Mouse (Mus musculus): ENCODE results near the gene Gne. TPM values are rescaled to one million over a fixed set of nuclear protein-coding genes. Genes with fewer than 3 reads are reported as not detected.

Gene Gne
- polyA plus RNA-seq, 1 experiment, result 15.1 TPM

DNA sequence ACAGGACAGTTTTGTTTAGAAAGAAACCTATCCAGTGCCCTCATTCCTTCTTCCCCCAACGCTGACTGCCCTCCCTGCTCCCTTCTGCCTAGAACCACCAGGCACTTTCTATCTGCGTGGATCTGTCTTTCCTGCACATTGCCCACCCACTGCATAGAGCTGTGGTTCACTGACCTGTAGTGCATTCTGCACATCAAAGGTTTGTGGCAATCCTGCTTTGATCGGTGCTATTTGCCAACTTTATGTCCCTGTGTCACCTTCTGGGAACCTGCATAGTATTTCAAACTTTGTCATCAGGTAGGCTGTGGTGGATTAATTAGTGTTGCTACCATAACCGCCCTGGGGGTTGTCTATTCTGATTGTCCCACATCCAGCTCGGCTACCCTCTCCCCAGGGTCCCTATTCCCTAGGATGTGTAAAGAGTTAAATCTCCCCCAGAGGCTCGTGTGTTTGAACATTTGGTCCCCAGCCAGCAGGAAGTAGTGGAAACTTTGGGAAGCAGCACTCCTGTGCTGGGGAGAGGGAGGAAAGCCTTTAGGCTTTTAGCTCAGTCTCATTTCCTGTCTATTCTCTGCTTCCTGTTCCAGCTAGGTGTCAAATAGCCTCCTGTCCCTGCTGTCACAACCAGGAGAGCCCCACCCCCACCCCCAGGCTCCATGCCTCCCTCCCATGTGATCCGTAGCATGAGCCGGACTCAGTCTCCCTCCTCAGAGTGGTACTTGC is 20.4 kb upstream of the Gne start:
- no peak for TF ChIP-seq MYOD1 (IDR thresholded peaks at IDR 0.05; ENCODE audit: control insufficient read depth, insufficient read length, low read depth)
- TF ChIP-seq CEBPB (IDR thresholded peaks at IDR 0.05; ENCODE audit: low read depth), result no peak
- Histone ChIP-seq H3K4me3 (ENCODE audit: insufficient read depth, poor library complexity, severe bottlenecking) (no peak overlapping the region), H3K79me2 (ENCODE audit: control insufficient read depth, insufficient read depth) (no peaks in the 10 kb centered on the region)

DNA sequence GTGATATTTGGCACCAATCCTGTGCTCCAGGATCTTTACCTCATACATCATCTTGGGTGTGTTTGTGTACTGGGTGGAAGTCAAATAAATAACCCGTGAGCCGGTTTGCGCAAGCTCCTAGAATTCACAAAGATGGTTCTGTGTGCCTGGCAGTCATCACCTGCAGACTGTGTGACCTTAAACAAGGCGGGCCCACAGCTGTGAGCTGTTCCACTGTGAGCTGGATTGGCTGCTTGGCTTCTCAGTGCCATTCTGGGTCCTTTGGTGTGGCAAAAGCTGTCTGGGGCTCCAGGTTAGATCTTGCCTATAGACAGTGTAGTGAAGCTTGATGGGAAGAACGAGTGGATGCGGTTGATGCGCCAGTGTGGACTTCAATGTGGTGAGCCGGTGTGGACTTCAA is 19.6 kb upstream of the Gne start:
- H3K4me3 ChIP-seq (ENCODE audit: insufficient read depth, poor library complexity, severe bottlenecking), result no peak overlapping the region
- H3ac ChIP-seq (ENCODE audit: control insufficient read depth, insufficient read length, low read depth), result no peak overlapping the region
- no peaks in the 10 kb centered on the region for H3K79me3 ChIP-seq (ENCODE audit: low read depth)
- no peaks in the 10 kb centered on the region for H3K27me3 ChIP-seq (ENCODE audit: control insufficient read depth, insufficient read depth, insufficient read length)
- H3K36me3 ChIP-seq (ENCODE audit: control insufficient read depth, insufficient read depth), result no peaks in the 10 kb centered on the region
- no peaks in the 10 kb centered on the region for H3K79me2 ChIP-seq (ENCODE audit: control insufficient read depth, insufficient read depth)
- TF ChIP-seq MAX (IDR thresholded peaks at IDR 0.05), result no peak
- TF ChIP-seq CTCF (IDR thresholded peaks at IDR 0.05; ENCODE audit: control insufficient read depth, insufficient read depth, insufficient read length), result no peak

More for the DNA sequence above, 20.4 kb upstream of the Gne start:
- no peaks in the 10 kb centered on the region for H3K27me3 ChIP-seq (ENCODE audit: control insufficient read depth, insufficient read depth, insufficient read length)
- no peak overlapping the region for H3ac ChIP-seq (ENCODE audit: control insufficient read depth, insufficient read length, low read depth)
- no peaks in the 10 kb centered on the region for H3K36me3 ChIP-seq (ENCODE audit: control insufficient read depth, insufficient read depth)
- H3K79me3 ChIP-seq (ENCODE audit: low read depth), result no peaks in the 10 kb centered on the region

DNA sequence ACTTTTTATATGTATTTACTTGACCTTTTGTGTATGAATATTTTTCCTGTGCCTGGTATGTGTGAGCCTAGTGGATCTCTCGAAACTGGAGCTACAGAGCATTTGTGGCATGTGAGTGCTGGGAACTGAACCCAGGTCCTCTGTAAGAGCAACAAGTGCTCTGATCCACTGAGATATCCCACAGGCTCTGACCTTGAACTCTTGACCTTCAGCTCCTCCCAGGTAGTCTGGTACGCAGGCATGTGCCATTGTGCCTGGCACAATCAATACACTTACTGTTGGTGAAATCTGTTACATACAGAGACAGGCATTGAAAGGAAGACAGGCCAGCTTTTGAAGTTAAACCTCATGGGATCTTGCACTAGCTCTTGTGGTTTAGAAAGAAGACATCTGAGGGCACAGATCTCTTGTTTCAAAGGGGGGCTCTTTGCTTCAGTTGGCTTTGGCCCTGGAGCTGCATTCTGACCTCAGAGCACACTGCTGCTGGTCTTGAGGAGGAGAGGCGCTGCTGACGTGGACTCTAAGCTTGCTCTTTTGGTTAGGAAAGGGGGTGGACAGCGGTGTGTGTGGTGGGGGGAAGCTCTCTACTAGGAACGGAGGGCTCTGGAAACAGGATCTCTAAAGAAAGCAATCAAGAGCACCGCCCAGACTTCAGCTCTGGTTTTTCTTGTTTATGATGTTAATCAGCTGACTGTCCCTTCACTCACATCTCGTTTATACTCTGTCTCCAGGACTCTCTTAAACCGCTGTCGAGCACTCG is 13.8 kb upstream of the Gne start:
- H3K79me2 ChIP-seq (ENCODE audit: control insufficient read depth, insufficient read depth), result no peaks in the 10 kb centered on the region
- TF ChIP-seq CTCF (IDR thresholded peaks at IDR 0.05; ENCODE audit: control insufficient read depth, insufficient read depth, insufficient read length), result no peak
- TF ChIP-seq MYOG (IDR thresholded peaks at IDR 0.05; ENCODE audit: control insufficient read depth, extremely low read depth, insufficient read length), result no peak
- TF ChIP-seq USF1 (IDR thresholded peaks at IDR 0.05; ENCODE audit: low read depth), result no peak
- no peak for TF ChIP-seq FOSL1 (IDR thresholded peaks at IDR 0.05; ENCODE audit: insufficient read depth, low read length, poor library complexity, severe bottlenecking)
- TF ChIP-seq CEBPB (IDR thresholded peaks at IDR 0.05; ENCODE audit: low read depth), result no peak
- TF ChIP-seq MAX (IDR thresholded peaks at IDR 0.05), result no peak
- no peak for TF ChIP-seq MYOD1 (IDR thresholded peaks at IDR 0.05; ENCODE audit: control insufficient read depth, insufficient read length, low read depth)

DNA sequence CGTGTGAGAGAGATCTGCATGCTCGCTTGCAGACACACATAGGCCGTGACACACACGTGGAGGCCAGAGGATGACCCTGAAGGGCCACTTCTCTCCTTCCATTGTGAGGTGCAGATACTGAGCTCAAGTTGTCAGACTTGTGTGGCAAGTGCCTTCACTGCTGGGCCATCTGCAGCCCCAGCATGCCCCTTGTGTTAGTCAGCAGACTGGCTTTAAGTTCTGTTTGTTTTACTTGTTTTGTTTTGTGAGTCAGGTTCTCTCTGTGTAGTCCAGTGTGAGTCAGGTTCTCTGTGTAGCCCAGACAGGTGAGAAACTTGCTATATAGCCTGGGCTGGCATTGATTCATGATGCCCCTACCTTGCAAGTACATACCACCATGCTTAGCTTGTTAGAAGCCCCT is 10.5 kb upstream of the Gne start:
- Histone ChIP-seq H3K27me3 (ENCODE audit: control insufficient read depth, insufficient read depth, insufficient read length) (no peaks in the 10 kb centered on the region), H3K79me2 (ENCODE audit: control insufficient read depth, insufficient read depth) (no peaks in the 10 kb centered on the region), H3K79me3 (ENCODE audit: low read depth) (no peaks in the 10 kb centered on the region), H3ac (ENCODE audit: control insufficient read depth, insufficient read length, low read depth) (no peak overlapping the region), H3K4me3 (ENCODE audit: insufficient read depth, poor library complexity, severe bottlenecking) (no peak overlapping the region), H3K36me3 (ENCODE audit: control insufficient read depth, insufficient read depth) (no peaks in the 10 kb centered on the region)
- TF ChIP-seq MYOD1 (IDR thresholded peaks at IDR 0.05; ENCODE audit: control insufficient read depth, insufficient read length, low read depth) (no peak), USF1 (IDR thresholded peaks at IDR 0.05; ENCODE audit: low read depth) (no peak), CEBPB (IDR thresholded peaks at IDR 0.05; ENCODE audit: low read depth) (no peak), FOSL1 (IDR thresholded peaks at IDR 0.05; ENCODE audit: insufficient read depth, low read length, poor library complexity, severe bottlenecking) (no peak), MAX (IDR thresholded peaks at IDR 0.05) (no peak), CTCF (IDR thresholded peaks at IDR 0.05; ENCODE audit: control insufficient read depth, insufficient read depth, insufficient read length) (no peak), MYOG (IDR thresholded peaks at IDR 0.05; ENCODE audit: control insufficient read depth, extremely low read depth, insufficient read length) (no peak)

More for the DNA sequence above, 13.8 kb upstream of the Gne start:
- Histone ChIP-seq H3K36me3 (ENCODE audit: control insufficient read depth, insufficient read depth) (no peaks in the 10 kb centered on the region), H3K4me3 (ENCODE audit: insufficient read depth, poor library complexity, severe bottlenecking) (no peak overlapping the region), H3ac (ENCODE audit: control insufficient read depth, insufficient read length, low read depth) (no peak overlapping the region), H3K27me3 (ENCODE audit: control insufficient read depth, insufficient read depth, insufficient read length) (no peaks in the 10 kb centered on the region), H3K79me3 (ENCODE audit: low read depth) (no peaks in the 10 kb centered on the region)

DNA sequence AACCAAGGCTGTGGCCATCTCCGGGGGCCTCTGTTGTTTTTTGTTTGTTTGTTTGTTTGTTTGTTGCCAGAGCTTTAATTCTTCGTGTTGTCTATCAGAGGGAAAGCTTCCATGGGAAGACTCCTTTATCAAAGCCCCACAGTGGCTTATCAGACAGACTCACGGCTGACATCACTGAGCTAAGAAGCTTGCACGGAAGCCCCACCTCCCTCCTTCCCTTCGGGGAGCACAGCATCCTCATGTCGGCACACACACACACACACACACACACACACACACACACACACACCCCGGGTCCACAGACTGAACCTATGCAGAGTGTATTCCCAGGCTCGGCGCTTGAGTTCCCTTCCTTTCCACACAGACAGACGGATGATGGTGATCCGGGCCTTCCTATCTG is 8.4 kb upstream of the Gne start:
- TF ChIP-seq CTCF (IDR thresholded peaks at IDR 0.05; ENCODE audit: control insufficient read depth, insufficient read depth, insufficient read length) (no peak), USF1 (IDR thresholded peaks at IDR 0.05; ENCODE audit: low read depth) (no peak), MAX (IDR thresholded peaks at IDR 0.05) (no peak), CEBPB (IDR thresholded peaks at IDR 0.05; ENCODE audit: low read depth) (no peak), FOSL1 (IDR thresholded peaks at IDR 0.05; ENCODE audit: insufficient read depth, low read length, poor library complexity, severe bottlenecking) (no peak), MYOG (IDR thresholded peaks at IDR 0.05; ENCODE audit: control insufficient read depth, extremely low read depth, insufficient read length) (no peak), MYOD1 (IDR thresholded peaks at IDR 0.05; ENCODE audit: control insufficient read depth, insufficient read length, low read depth) (no peak)

DNA sequence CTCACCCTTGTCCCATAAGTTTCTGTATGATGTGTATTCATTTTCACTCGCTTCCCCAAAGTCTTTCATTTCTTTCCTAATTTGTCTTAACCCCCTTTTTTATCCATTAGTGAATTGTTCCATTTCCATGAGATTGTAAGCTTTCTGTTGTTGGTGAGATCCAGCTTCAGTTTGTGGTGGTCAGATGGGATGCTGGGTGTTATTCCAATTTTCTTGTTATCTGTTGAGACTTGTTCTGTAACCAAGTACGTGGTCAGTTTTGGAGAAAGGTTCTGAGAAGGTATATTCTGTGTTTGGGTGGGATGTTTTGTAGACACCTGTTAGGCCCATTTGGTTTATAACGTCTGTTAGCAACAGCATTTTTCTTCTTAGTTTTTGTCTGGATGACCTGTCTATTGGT is 1.6 kb upstream of the Gne start:
- Histone ChIP-seq H3K4me3 (ENCODE audit: insufficient read depth, poor library complexity, severe bottlenecking) (no peak overlapping the region), H3ac (ENCODE audit: control insufficient read depth, insufficient read length, low read depth) (no peak overlapping the region), H3K27me3 (ENCODE audit: control insufficient read depth, insufficient read depth, insufficient read length) (no peaks in the 10 kb centered on the region), H3K36me3 (ENCODE audit: control insufficient read depth, insufficient read depth) (no peaks in the 10 kb centered on the region), H3K79me3 (ENCODE audit: low read depth) (no peaks in the 10 kb centered on the region), H3K79me2 (ENCODE audit: control insufficient read depth, insufficient read depth) (no peaks in the 10 kb centered on the region)
- TF ChIP-seq FOSL1 (IDR thresholded peaks at IDR 0.05; ENCODE audit: insufficient read depth, low read length, poor library complexity, severe bottlenecking), result no peak
- TF ChIP-seq CTCF (IDR thresholded peaks at IDR 0.05; ENCODE audit: control insufficient read depth, insufficient read depth, insufficient read length), result no peak
- no peak for TF ChIP-seq CEBPB (IDR thresholded peaks at IDR 0.05; ENCODE audit: low read depth)

More for the DNA sequence above, 8.4 kb upstream of the Gne start:
- no peaks in the 10 kb centered on the region for H3K79me3 ChIP-seq (ENCODE audit: low read depth)
- no peaks in the 10 kb centered on the region for H3K79me2 ChIP-seq (ENCODE audit: control insufficient read depth, insufficient read depth)
- H3K36me3 ChIP-seq (ENCODE audit: control insufficient read depth, insufficient read depth), result no peaks in the 10 kb centered on the region
- no peaks in the 10 kb centered on the region for H3K27me3 ChIP-seq (ENCODE audit: control insufficient read depth, insufficient read depth, insufficient read length)
- H3K4me3 ChIP-seq (ENCODE audit: insufficient read depth, poor library complexity, severe bottlenecking), result no peak overlapping the region
- no peak overlapping the region for H3ac ChIP-seq (ENCODE audit: control insufficient read depth, insufficient read length, low read depth)

All from C2C12 (cell line).